Mouse (Mus musculus): Measurements from ENCODE around the gene Mtif3. TPM values are rescaled to one million over a fixed set of nuclear protein-coding genes. Genes with fewer than 3 reads are reported as not detected.

Mtif3 gene
- 21.9 and 23.4 TPM in 2 replicates for polyA plus RNA-seq (2012; rRNA removed)

DNA sequence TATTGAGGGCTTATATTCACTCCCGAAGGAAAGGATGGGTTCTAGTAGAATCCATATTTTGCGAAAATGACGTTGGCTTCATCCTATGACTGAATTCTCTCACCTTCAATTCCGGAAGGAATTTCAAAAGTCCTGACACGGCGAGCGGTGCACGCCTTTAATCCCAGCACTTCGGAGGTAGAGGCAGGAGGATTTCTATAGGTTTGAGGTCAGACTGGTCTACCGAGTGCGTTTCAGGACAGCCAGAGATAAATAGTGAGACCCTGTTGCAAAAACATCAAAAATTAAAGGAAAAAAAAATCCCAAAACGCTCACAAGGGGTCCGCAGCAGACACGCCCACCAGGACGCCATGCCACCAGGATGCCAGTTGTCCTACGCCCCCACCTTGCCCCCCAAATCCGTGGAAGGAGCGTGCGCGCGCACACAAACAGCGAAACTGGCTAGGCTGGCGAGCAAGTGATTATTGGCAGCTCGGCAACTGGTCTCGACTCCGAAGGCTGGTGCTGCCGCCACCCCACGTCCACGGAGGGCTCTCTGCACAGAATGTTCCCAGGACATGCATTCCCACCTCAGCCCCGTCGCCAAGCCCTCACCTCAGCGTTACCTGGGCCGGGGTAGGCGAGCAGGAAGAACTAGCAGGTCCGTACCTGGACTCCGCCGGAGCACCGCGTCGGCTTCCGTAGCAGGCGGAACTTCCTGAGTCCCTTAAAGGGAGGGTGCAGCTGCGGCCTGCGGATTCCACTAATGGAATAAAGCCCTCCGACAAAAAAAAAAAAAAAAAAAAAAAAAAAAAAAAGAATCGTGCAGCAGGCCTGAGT is at the start of gene Mtif3:
TSS of gene Mtif3 (minus strand) at position 683 of the 819 bp plus-strand sequence.
- under 1% methylated on average over 46 of the region's 46 CpGs for whole genome bisulfite sequencing
- Histone ChIP-seq H3K4me1 (ENCODE audit: control insufficient read depth, insufficient read depth, low read length) (peaks cover 4% of the 10 kb centered on the region; the same call in 1 of the 2 replicates), H3K4me3 (replicated peaks; ENCODE audit: insufficient read depth, low read depth, low read length) (peak within 1 kb of the TSS; percentile 85), H3K27ac (ENCODE audit: insufficient read depth, low read length) (peak within 1 kb of the TSS; percentile 61), H3K27me3 (ENCODE audit: control insufficient read depth, insufficient read depth, low read length) (no peaks in the 10 kb centered on the region)
- DNase-seq: peak; percentile 89 to 90
- TF ChIP-seq POLR2A (IDR thresholded peaks at IDR 0.05; ENCODE audit: borderline replicate concordance, insufficient read depth, low read length): peak; percentile 78
- TF ChIP-seq CTCF (IDR thresholded peaks at IDR 0.05; ENCODE audit: borderline replicate concordance, insufficient read depth, low read depth, low read length): no peak

DNA sequence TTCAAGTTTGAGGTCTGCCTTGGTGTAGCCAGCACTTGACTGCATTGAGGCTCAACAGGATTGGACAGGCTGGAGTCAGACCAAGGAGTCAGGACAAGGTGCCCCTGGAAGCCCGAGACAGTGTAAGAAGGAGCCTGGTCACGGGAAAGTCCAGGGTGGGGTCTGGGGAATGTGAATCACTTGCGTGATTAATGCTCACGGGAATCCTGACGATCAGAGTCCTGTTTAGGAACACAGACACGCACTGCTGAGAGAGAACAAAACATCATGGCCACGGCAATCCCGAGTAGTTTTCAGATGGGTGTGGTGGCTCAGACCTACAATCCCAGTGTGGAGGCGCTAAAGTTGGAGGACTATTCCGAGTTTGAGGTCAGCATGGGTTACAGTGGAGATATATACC is 47.7 kb upstream of the Mtif3 start:
- 68% methylated on average over 10 of the region's 10 CpGs for WGBS
- no peak for DNase-seq
- Histone ChIP-seq H3K4me3 (replicated peaks; ENCODE audit: insufficient read depth, low read depth, low read length) (no peak overlapping the region), H3K27me3 (ENCODE audit: control insufficient read depth, insufficient read depth, low read length) (no peaks in the 10 kb centered on the region), H3K4me1 (ENCODE audit: control insufficient read depth, insufficient read depth, low read length) (no peaks in the 10 kb centered on the region), H3K27ac (ENCODE audit: insufficient read depth, low read length) (no peak overlapping the region)
- TF ChIP-seq CTCF (IDR thresholded peaks at IDR 0.05; ENCODE audit: borderline replicate concordance, insufficient read depth, low read depth, low read length) (no peak), POLR2A (IDR thresholded peaks at IDR 0.05; ENCODE audit: borderline replicate concordance, insufficient read depth, low read length) (no peak)

DNA sequence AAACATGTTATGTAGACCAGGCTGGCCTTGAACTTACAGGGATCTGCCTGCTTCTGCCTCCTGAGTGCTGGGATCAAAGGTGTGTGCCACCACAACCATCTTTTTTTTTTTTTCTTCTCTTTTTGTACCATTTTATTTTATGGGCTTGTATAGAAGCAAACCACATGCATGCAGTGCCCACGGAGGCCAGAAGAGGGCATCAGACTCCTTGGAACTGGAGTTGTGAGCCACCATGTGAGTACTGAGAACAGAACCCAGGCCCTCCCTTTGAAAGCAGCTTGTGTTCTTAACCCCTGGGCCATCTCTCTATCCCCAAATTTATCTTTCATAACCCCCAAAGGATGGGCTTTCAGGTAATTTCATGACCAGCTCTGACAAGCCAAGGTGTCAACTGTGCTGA is 39.7 kb upstream of the Mtif3 start:
- 56% methylated on average over 1 of the region's 1 CpGs for WGBS

DNA sequence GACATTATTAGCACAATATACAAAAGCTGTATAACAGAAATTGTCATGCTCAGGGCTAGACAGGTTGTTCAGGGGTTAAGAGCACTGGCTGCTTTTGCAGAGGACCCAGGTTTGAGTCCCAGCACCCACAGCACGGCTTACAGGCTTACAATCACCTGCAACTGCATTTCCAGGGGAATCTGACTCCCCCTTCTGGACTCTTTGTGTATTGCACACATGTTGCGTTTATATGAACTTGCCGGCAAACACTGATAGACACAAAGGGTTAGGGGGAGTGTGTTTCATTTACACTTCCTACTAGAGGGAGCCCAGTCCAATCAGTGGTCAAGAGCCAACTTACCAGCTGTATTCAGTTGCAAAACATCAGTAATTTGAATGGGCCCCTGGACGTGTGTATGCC is 37.7 kb upstream of the Mtif3 start:
- DNase-seq: no peak
- H3K27me3 ChIP-seq (ENCODE audit: control insufficient read depth, insufficient read depth, low read length): no peaks in the 10 kb centered on the region
- WGBS: 81% methylated on average over 4 of the region's 4 CpGs
- H3K4me3 ChIP-seq (replicated peaks; ENCODE audit: insufficient read depth, low read depth, low read length): no peak overlapping the region
- no peak overlapping the region for H3K27ac ChIP-seq (ENCODE audit: insufficient read depth, low read length)
- TF ChIP-seq CTCF (IDR thresholded peaks at IDR 0.05; ENCODE audit: borderline replicate concordance, insufficient read depth, low read depth, low read length) (no peak), POLR2A (IDR thresholded peaks at IDR 0.05; ENCODE audit: borderline replicate concordance, insufficient read depth, low read length) (no peak)
- H3K4me1 ChIP-seq (ENCODE audit: control insufficient read depth, insufficient read depth, low read length): no peaks in the 10 kb centered on the region

More for the DNA sequence above, 39.7 kb upstream of the Mtif3 start:
- no peak overlapping the region for H3K4me3 ChIP-seq (replicated peaks; ENCODE audit: insufficient read depth, low read depth, low read length)
- no peaks in the 10 kb centered on the region for H3K27me3 ChIP-seq (ENCODE audit: control insufficient read depth, insufficient read depth, low read length)
- no peak for DNase-seq
- H3K4me1 ChIP-seq (ENCODE audit: control insufficient read depth, insufficient read depth, low read length): no peaks in the 10 kb centered on the region
- TF ChIP-seq POLR2A (IDR thresholded peaks at IDR 0.05; ENCODE audit: borderline replicate concordance, insufficient read depth, low read length) (no peak), CTCF (IDR thresholded peaks at IDR 0.05; ENCODE audit: borderline replicate concordance, insufficient read depth, low read depth, low read length) (0 out of 2 replicates have a peak, but pooled peaks have one; percentile 12)
- H3K27ac ChIP-seq (ENCODE audit: insufficient read depth, low read length): no peak overlapping the region

DNA sequence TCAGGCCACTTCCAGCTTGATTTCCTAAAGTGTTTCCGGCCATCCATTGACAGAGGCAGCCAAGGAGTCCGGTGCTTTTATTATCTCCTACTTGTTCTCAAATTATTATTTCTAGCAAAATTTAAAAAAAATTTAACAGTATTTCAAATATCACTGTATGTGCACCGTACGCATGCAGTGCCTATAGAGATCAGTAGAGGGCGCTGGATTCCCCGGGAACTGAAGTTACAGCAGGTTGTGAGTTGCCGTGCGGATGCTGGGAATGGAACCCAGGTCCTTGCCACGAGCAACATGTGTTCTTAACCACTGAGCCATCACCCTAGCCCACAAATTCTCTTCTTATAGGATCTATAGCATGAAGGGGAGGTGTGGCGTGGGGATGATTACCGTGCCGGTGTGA is 35.2 kb upstream of the Mtif3 start:
- DNase-seq: no peak
- 91% methylated on average over 12 of the region's 12 CpGs for WGBS
- Histone ChIP-seq H3K4me1 (ENCODE audit: control insufficient read depth, insufficient read depth, low read length) (no peaks in the 10 kb centered on the region), H3K4me3 (replicated peaks; ENCODE audit: insufficient read depth, low read depth, low read length) (no peak overlapping the region), H3K27ac (ENCODE audit: insufficient read depth, low read length) (no peak overlapping the region), H3K27me3 (ENCODE audit: control insufficient read depth, insufficient read depth, low read length) (no peaks in the 10 kb centered on the region)
- TF ChIP-seq CTCF (IDR thresholded peaks at IDR 0.05; ENCODE audit: borderline replicate concordance, insufficient read depth, low read depth, low read length) (no peak), POLR2A (IDR thresholded peaks at IDR 0.05; ENCODE audit: borderline replicate concordance, insufficient read depth, low read length) (no peak)

DNA sequence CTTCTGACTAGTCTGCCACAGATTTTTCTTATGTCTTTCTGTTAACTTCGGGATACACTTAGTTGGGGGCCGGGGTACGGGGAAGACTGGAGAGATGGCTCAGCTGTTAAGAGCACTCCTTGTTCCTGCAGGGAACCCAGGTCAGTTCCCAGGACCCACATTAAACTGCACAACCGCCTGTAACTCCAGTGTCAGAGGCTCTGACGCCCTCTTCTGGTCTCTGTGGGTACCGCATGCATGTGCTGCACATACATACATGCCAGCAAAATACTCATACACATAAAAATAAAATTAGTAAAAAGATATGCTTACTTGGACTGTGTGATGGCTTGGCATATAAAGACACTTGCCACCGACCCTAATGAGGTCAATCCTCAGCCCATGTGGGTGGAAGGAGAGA is 33.2 kb upstream of the Mtif3 start:
- H3K4me3 ChIP-seq (replicated peaks; ENCODE audit: insufficient read depth, low read depth, low read length): no peak overlapping the region
- TF ChIP-seq POLR2A (IDR thresholded peaks at IDR 0.05; ENCODE audit: borderline replicate concordance, insufficient read depth, low read length): no peak
- TF ChIP-seq CTCF (IDR thresholded peaks at IDR 0.05; ENCODE audit: borderline replicate concordance, insufficient read depth, low read depth, low read length): no peak
- no peaks in the 10 kb centered on the region for H3K4me1 ChIP-seq (ENCODE audit: control insufficient read depth, insufficient read depth, low read length)
- no peak for DNase-seq
- H3K27me3 ChIP-seq (ENCODE audit: control insufficient read depth, insufficient read depth, low read length): no peaks in the 10 kb centered on the region
- 85% methylated on average over 7 of the region's 7 CpGs for WGBS
- H3K27ac ChIP-seq (ENCODE audit: insufficient read depth, low read length): no peak overlapping the region

DNA sequence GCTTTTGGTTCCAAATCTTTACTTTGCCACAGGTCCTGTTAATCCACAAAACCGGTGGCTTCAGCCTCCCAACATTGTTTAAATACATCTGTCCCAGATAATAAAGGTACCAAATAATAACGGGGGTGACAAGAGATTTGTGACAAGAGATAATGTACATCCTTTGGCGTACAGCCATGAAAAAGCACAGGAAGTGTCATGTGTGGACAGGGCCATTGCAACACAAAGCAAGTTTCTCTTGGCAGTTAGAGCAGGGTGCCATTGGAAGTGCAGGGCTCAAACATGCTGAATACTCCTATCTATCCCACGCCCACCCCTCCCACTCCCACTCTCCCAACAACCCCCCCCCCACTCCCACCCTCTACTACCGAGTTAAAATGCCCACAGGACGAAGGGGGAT is 31.4 kb upstream of the Mtif3 start:
- Histone ChIP-seq H3K27me3 (ENCODE audit: control insufficient read depth, insufficient read depth, low read length) (no peaks in the 10 kb centered on the region), H3K4me3 (replicated peaks; ENCODE audit: insufficient read depth, low read depth, low read length) (no peak overlapping the region), H3K4me1 (ENCODE audit: control insufficient read depth, insufficient read depth, low read length) (no peaks in the 10 kb centered on the region), H3K27ac (ENCODE audit: insufficient read depth, low read length) (no peak overlapping the region)
- DNase-seq: no peak
- TF ChIP-seq CTCF (IDR thresholded peaks at IDR 0.05; ENCODE audit: borderline replicate concordance, insufficient read depth, low read depth, low read length) (no peak), POLR2A (IDR thresholded peaks at IDR 0.05; ENCODE audit: borderline replicate concordance, insufficient read depth, low read length) (no peak)
- WGBS: 67% methylated on average over 6 of the region's 6 CpGs

DNA sequence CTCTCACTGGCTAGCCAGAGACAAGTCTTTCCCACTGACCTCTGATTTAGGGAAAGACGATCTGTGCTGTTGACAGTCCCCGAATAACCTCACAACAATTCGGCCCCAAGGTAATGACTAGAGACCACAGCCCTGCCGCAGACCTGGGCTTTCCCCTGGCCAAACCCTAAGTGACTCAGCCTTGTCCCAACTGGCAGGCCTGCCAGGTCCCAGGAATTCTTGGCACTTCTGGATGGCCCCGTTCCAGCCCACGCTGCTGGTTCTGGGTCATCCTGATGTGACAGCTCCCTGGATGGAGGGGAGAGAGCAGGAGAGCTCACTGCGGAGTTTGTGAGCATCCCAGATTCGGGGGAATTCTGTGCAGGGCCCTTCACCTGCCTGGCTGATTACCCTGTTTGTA is 29.9 kb upstream of the Mtif3 start:
- no peak for TF ChIP-seq POLR2A (IDR thresholded peaks at IDR 0.05; ENCODE audit: borderline replicate concordance, insufficient read depth, low read length)
- no peak for TF ChIP-seq CTCF (IDR thresholded peaks at IDR 0.05; ENCODE audit: borderline replicate concordance, insufficient read depth, low read depth, low read length)
- Histone ChIP-seq H3K4me3 (replicated peaks; ENCODE audit: insufficient read depth, low read depth, low read length) (no peak overlapping the region), H3K27me3 (ENCODE audit: control insufficient read depth, insufficient read depth, low read length) (no peaks in the 10 kb centered on the region), H3K27ac (ENCODE audit: insufficient read depth, low read length) (no peak overlapping the region), H3K4me1 (ENCODE audit: control insufficient read depth, insufficient read depth, low read length) (no peaks in the 10 kb centered on the region)
- 50% methylated on average over 8 of the region's 8 CpGs for WGBS
- no peak for DNase-seq
